Mouse (Mus musculus) B cell, adult 2 months (primary cell): Measurements from ENCODE around the gene Gm20914.
"Not testable (repeated sequence)": the region's sequence is repeated elsewhere in the genome, so short reads cannot be mapped to it uniquely, and the experiment has no call there.

Experiments
- DNase-seq, 2 experiments: peaks; one replicate each; pipeline ENCODE4 v3.0.0; 2022

Gm20914 gene

GRCm38 (mm10) chrY:5725678-5726077 is at the start of gene Gm20914:
Gene Gm20914, plus strand, starts transcription at chrY:5725978.
- DNase-seq, result not testable (repeated sequence)
